7 mouse cellular contexts compared by ENCODE assay signal in the genomic region with DNA sequence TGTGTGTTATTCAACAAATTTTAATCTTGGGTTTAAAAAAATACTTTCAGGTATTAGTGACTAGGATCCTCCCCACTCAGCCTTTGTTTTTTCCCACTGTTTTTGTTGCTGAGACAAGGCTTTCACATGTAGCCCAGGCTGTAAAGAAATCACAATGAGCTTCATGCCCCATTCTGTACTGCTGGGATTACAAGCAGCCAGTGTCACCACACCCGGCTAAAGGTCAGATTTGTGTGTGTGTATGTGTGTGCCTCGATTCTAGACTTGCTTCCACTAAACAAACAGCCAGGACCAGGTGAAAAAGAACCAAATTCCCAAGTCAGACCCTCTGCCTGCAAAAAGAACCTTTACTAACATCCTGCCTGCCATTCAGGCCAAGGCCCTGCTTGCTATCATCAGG. TPM values are rescaled to one million over a fixed set of nuclear protein-coding genes. Genes with fewer than 3 reads are reported as not detected.
DNase-seq lines count a peak whose midpoint lies in the region; ATAC-seq and TF ChIP-seq lines count a peak whose summit lies in the region.

No protein-coding gene starts in this region.

- H3K9me3 ChIP-seq in lung, embryonic 16.5 days (ENCODE audit: control insufficient read depth, low read length): no peaks in the 10 kb centered on the region
- no peaks in the 10 kb centered on the region for H3K9me3 ChIP-seq in forebrain, embryonic 12.5 days
- H3K9me3 ChIP-seq in liver, embryonic 11.5 days (ENCODE audit: control insufficient read depth, low read length): no peaks in the 10 kb centered on the region
- no peaks in the 10 kb centered on the region for H3K9me3 ChIP-seq in stomach, postnatal 0 days (ENCODE audit: control insufficient read depth, low read length)

- peak overlapping the region; percentile 97 for H3K9ac ChIP-seq in lung, embryonic 16.5 days (ENCODE audit: low read length)
- peak overlapping the region; percentile 98 for H3K9ac ChIP-seq in forebrain, embryonic 12.5 days
- peak overlapping the region; percentile 99 for H3K9ac ChIP-seq in liver, embryonic 11.5 days (ENCODE audit: low read depth, low read length)
- peak overlapping the region; percentile 98; the same call in 1 of the 2 replicates for H3K9ac ChIP-seq in stomach, postnatal 0 days (ENCODE audit: low read length)

- H3K27me3 ChIP-seq in lung, embryonic 16.5 days (ENCODE audit: control insufficient read depth, insufficient read depth, low read depth, low read length): no peaks in the 10 kb centered on the region
- no peaks in the 10 kb centered on the region for H3K27me3 ChIP-seq in forebrain, embryonic 12.5 days
- no peaks in the 10 kb centered on the region for H3K27me3 ChIP-seq in liver, embryonic 11.5 days (replicated peaks; ENCODE audit: control insufficient read depth, insufficient read depth, low read length)
- H3K27me3 ChIP-seq in stomach, postnatal 0 days (ENCODE audit: control insufficient read depth, insufficient read depth, low read length): no peaks in the 10 kb centered on the region

- DNase-seq in lung, postnatal 36 days: no peak
- no peak for DNase-seq in liver, embryonic 11.5 days (ENCODE audit: low spot score)
- DNase-seq in stomach, postnatal 0 days (ENCODE audit: low spot score): peak; percentile 44
- DNase-seq in thymus, postnatal 14 days: no peak
- DNase-seq in adrenal gland, postnatal 25 days: no peak

- no peak for TF ChIP-seq EP300 in stomach, postnatal 0 days (optimal IDR thresholded peaks at IDR 0.05)

- peak overlapping the region; percentile 94 for H3K4me3 ChIP-seq in lung, embryonic 16.5 days (ENCODE audit: low read length)
- H3K4me3 ChIP-seq in forebrain, embryonic 12.5 days (replicated peaks): peak overlapping the region; percentile 98
- peak overlapping the region; percentile 99 for H3K4me3 ChIP-seq in liver, embryonic 11.5 days (ENCODE audit: low read depth, low read length)
- peak overlapping the region; percentile 99; the same call in 1 of the 2 replicates for H3K4me3 ChIP-seq in stomach, postnatal 0 days (ENCODE audit: low read depth, low read length)

- no peaks in the 10 kb centered on the region; the same call in 1 of the 2 replicates for H3K36me3 ChIP-seq in lung, embryonic 16.5 days (ENCODE audit: control insufficient read depth, insufficient read depth, low read length)
- peaks cover 13% of the 10 kb centered on the region for H3K36me3 ChIP-seq in forebrain, embryonic 12.5 days (replicated peaks)
- H3K36me3 ChIP-seq in liver, embryonic 11.5 days (ENCODE audit: control insufficient read depth, insufficient read depth, low read length): peaks cover 14% of the 10 kb centered on the region; the same call in 1 of the 2 replicates
- no peaks in the 10 kb centered on the region for H3K36me3 ChIP-seq in stomach, postnatal 0 days (ENCODE audit: control insufficient read depth, insufficient read depth, low read length)

- H3K4me1 ChIP-seq in lung, embryonic 16.5 days (replicated peaks; ENCODE audit: control insufficient read depth, insufficient read depth, low read length): peaks cover 22% of the 10 kb centered on the region
- peaks cover 29% of the 10 kb centered on the region for H3K4me1 ChIP-seq in forebrain, embryonic 12.5 days
- peaks cover 28% of the 10 kb centered on the region for H3K4me1 ChIP-seq in liver, embryonic 11.5 days (replicated peaks; ENCODE audit: control insufficient read depth, insufficient read depth, low read length)
- no peaks in the 10 kb centered on the region for H3K4me1 ChIP-seq in stomach, postnatal 0 days (replicated peaks; ENCODE audit: control insufficient read depth, insufficient read depth)

- no peak for TF ChIP-seq CTCF in stomach, postnatal 0 days (IDR thresholded peaks at IDR 0.05; ENCODE audit: low read depth)

- no peak overlapping the region for H3K27ac ChIP-seq in lung, embryonic 16.5 days (ENCODE audit: low read length)
- no peak overlapping the region for H3K27ac ChIP-seq in forebrain, embryonic 12.5 days
- no peak overlapping the region for H3K27ac ChIP-seq in liver, embryonic 11.5 days (ENCODE audit: low read depth, low read length)
- H3K27ac ChIP-seq in stomach, postnatal 0 days (replicated peaks): no peak overlapping the region

- H3K4me2 ChIP-seq in lung, embryonic 16.5 days (ENCODE audit: low read depth, low read length): peak overlapping the region; percentile 84
- peak overlapping the region; percentile 93 for H3K4me2 ChIP-seq in forebrain, embryonic 12.5 days
- peak overlapping the region; percentile 97 for H3K4me2 ChIP-seq in liver, embryonic 11.5 days
- H3K4me2 ChIP-seq in stomach, postnatal 0 days (replicated peaks; ENCODE audit: low read depth): peak overlapping the region; percentile 88

- ATAC-seq in lung, embryonic 16.5 days (ENCODE audit: low read depth): no peak
- no peak for ATAC-seq in forebrain, embryonic 12.5 days (ENCODE audit: low FRiP score)
- ATAC-seq in liver, embryonic 11.5 days (replicated peaks; ENCODE audit: low FRiP score): no peak
- no peak for ATAC-seq in stomach, postnatal 0 days (ENCODE audit: low FRiP score, low TSS enrichment)

- WGBS in lung, embryonic 16.5 days: 37% methylated on average over 2 of the region's 2 CpGs
- 73% methylated on average over 2 of the region's 2 CpGs for WGBS in forebrain, embryonic 12.5 days
- WGBS in liver, embryonic 11.5 days: 62% methylated on average over 2 of the region's 2 CpGs
- WGBS in stomach, postnatal 0 days: 31% methylated on average over 2 of the region's 2 CpGs

RNA-seq across cellular contexts. Expression of gene Cnot1, which starts 1.8 kb away (rescaled TPM):
- 65.9 and 74.6 TPM in 2 replicates for polyA plus RNA-seq in lung, embryonic 16.5 days (2015; fragmentation: Nextera tagmentation; extraction: Ambion mirVana)
- polyA plus RNA-seq in forebrain, embryonic 12.5 days (2016; fragmentation: Nextera tagmentation; extraction: Ambion mirVana): 92.0 and 105 TPM in 2 replicates
- polyA plus RNA-seq in liver, embryonic 11.5 days (2014; fragmentation: Nextera tagmentation; extraction: Ambion mirVana): 94.4 and 102 TPM in 2 replicates
- 17.4 and 18.0 TPM in 2 replicates for polyA plus RNA-seq in stomach, postnatal 0 days (2015; fragmentation: Nextera tagmentation; extraction: Ambion mirVana)
- total RNA-seq in adrenal gland, postnatal 25 days (2021): 199 and 203 TPM in 2 replicates

RNA-seq across cellular contexts. Expression of gene Sap18b, which starts 19.7 kb away (rescaled TPM):
- polyA plus RNA-seq in lung, embryonic 16.5 days (2015; fragmentation: Nextera tagmentation; extraction: Ambion mirVana): 318 and 339 TPM in 2 replicates
- 355 and 368 TPM in 2 replicates for polyA plus RNA-seq in forebrain, embryonic 12.5 days (2016; fragmentation: Nextera tagmentation; extraction: Ambion mirVana)
- polyA plus RNA-seq in liver, embryonic 11.5 days (2014; fragmentation: Nextera tagmentation; extraction: Ambion mirVana): 458 and 484 TPM in 2 replicates
- 308 and 333 TPM in 2 replicates for polyA plus RNA-seq in stomach, postnatal 0 days (2015; fragmentation: Nextera tagmentation; extraction: Ambion mirVana)
- 190 and 199 TPM in 2 replicates for total RNA-seq in adrenal gland, postnatal 25 days (2021)

RNA-seq across cellular contexts. Expression of gene Slc38a7, which starts 47.9 kb away (rescaled TPM):
- polyA plus RNA-seq in lung, embryonic 16.5 days (2015; fragmentation: Nextera tagmentation; extraction: Ambion mirVana): 15.5 and 15.6 TPM in 2 replicates
- polyA plus RNA-seq in forebrain, embryonic 12.5 days (2016; fragmentation: Nextera tagmentation; extraction: Ambion mirVana): 19.4 and 21.3 TPM in 2 replicates
- polyA plus RNA-seq in liver, embryonic 11.5 days (2014; fragmentation: Nextera tagmentation; extraction: Ambion mirVana): 13.8 and 14.8 TPM in 2 replicates
- polyA plus RNA-seq in stomach, postnatal 0 days (2015; fragmentation: Nextera tagmentation; extraction: Ambion mirVana): 9.1 and 9.5 TPM in 2 replicates
- 25.6 and 29.4 TPM in 2 replicates for total RNA-seq in adrenal gland, postnatal 25 days (2021)
